Mouse (Mus musculus): ENCODE results near the gene Olfr743. TPM values are rescaled to one million over a fixed set of nuclear protein-coding genes. Genes with fewer than 3 reads are reported as not detected.

Olfr743 gene
- not detected for polyA plus RNA-seq (2017; shearing (Covaris generic))

GRCm38 (mm10) chr14:50521539-50521938 is at the start of gene Olfr743:
TSS of gene Olfr743 (plus strand) at chr14:50521839.

DNA sequence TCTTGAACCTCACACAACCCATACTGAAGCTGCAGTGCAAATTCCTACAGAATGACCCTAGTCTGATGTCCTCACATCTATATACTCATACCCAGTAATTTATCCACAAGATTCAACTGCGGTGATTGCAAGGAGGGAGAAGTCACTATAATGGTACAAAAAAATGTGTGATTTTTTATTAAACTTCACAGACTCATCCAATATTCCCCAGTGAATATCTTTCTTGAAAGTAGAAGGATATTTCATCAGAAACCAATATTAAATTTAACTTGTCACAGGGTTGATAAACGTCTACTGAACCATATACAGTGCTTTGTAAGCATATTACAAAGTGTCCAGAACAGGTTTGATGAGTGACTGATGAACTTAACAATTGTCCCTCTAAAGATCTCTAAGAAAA is 49.2 kb upstream of the Olfr743 start, which contains the start of gene Olfr741:
Gene Olfr741, plus strand, starts transcription at position 301 of the 400 bp plus-strand sequence.

DNA sequence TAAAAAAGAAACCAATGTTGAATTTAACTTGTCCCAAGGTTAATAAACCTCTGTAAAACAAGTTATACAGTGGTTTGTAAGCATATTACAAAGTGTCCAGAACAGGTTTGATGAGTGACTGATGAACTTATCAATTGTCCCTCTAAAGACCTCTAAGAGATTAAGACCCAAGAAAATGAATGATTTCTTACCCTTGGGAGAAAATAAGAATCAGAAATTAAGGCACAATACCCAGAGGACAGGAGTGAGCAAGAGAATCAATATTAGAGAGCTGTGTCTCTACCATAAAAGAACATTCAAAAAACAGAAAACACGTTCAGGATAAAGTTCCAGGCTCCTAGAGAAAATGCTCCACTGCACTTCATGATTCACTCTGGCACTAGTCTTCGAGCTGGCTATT is 18.3 kb upstream of the Olfr743 start, which contains the start of gene Olfr742:
Gene Olfr742, plus strand, starts transcription at position 301 of the 400 bp plus-strand sequence.

Other genes with a start within 250 kb of the Olfr743 start
- under 1 TPM in 1 of 2 experiments, not detected in 1; 0.17 TPM for gene Olfr732, start 237.6 kb upstream of the Olfr743 start, polyA plus RNA-seq (2017; shearing (Covaris generic))
- under 1 TPM in 1 of 2 experiments, not detected in 1; 0.06 TPM for gene Olfr733, start 220.3 kb upstream of the Olfr743 start, polyA plus RNA-seq (2017; shearing (Covaris generic))
- gene Olfr734, start 195.1 kb upstream of the Olfr743 start, polyA plus RNA-seq (2017; shearing (Covaris generic)) = not detected
- not detected for gene Olfr735, start 173.0 kb upstream of the Olfr743 start, polyA plus RNA-seq (2017; shearing (Covaris generic))
- not detected for gene Tlr11, start 163.9 kb upstream of the Olfr743 start, polyA plus RNA-seq (2017; shearing (Covaris generic))
- gene Olfr736, start 140.7 kb upstream of the Olfr743 start, polyA plus RNA-seq (2017; shearing (Covaris generic)) = not detected
- gene Olfr738, start 114.3 kb upstream of the Olfr743 start, polyA plus RNA-seq (2017; shearing (Covaris generic)) = not detected
- not detected for gene Olfr739, start 103.2 kb upstream of the Olfr743 start, polyA plus RNA-seq (2017; shearing (Covaris generic))
- gene Olfr740, start 76.3 kb upstream of the Olfr743 start, polyA plus RNA-seq (2017; shearing (Covaris generic)) = not detected
- under 1 TPM in 1 of 2 experiments, not detected in 1; 0.20 TPM for gene Olfr741, start 49.1 kb upstream of the Olfr743 start, polyA plus RNA-seq (2017; shearing (Covaris generic))
- gene Olfr742, start 18.2 kb upstream of the Olfr743 start, polyA plus RNA-seq (2017; shearing (Covaris generic)) = under 1 TPM in 1 of 2 experiments, not detected in 1; 0.16 TPM
- gene Olfr744, start 93.0 kb downstream of the Olfr743 start, polyA plus RNA-seq (2017; shearing (Covaris generic)) = not detected
- not detected for gene Olfr745, start 117.5 kb downstream of the Olfr743 start, polyA plus RNA-seq (2017; shearing (Covaris generic))
- gene Olfr746, start 125.2 kb downstream of the Olfr743 start, polyA plus RNA-seq (2017; shearing (Covaris generic)) = not detected
- not detected for gene Olfr747, start 171.4 kb downstream of the Olfr743 start, polyA plus RNA-seq (2017; shearing (Covaris generic))
- gene Olfr748, start 185.5 kb downstream of the Olfr743 start, polyA plus RNA-seq (2017; shearing (Covaris generic)) = under 1 TPM in 1 of 2 experiments, not detected in 1; 0.36 TPM
- not detected for gene Olfr749, start 223.3 kb downstream of the Olfr743 start, polyA plus RNA-seq (2017; shearing (Covaris generic))

All from activated CD4-positive, CD25-positive, alpha-beta regulatory T cell (primary cell).